Mouse (Mus musculus) E14TG2a.4 (cell line): ENCODE measurements around the gene Mrpl34.
A peak's percentile ranks its signal among the peaks of the same experiment; 100 is the strongest.

ENCODE experiments used
- CTCF ChIP-seq: conservative IDR thresholded peaks from 2 replicates; pipeline ENCODE4 v1.5.1; 2014; ENCODE audit warnings: low read length
- NANOG ChIP-seq: IDR thresholded peaks from 2 replicates; pipeline ENCODE4 v1.6.1; 2014; ENCODE audit warnings: borderline replicate concordance, low read length, mixed read lengths
- POU5F1 ChIP-seq: IDR thresholded peaks from 2 replicates; pipeline ENCODE4 v1.6.1; 2014; ENCODE audit warnings: low read length, borderline replicate concordance

DNA sequence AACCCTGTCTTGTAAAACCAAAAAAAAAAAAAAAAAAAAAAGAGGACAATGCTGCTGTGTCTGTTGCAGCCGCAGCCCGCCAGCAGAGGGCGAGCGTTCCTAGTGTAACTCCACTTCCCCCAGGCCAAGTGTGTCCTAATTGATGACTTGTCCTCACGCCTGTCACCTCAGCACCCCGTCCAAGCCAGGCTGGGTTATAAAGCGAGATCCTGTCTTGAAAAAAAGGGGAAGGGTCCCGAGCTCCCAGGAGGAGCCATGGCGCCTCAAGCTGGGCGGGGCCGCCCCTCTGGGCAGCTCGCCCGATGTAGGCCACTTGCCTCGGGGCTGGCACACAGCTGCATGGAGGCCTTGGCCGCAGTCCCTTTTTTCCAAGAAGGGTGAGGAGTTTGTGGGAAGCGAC is 30.3 kb downstream of the Mrpl34 start:
- TF ChIP-seq CTCF (peak; percentile 52), NANOG (no peak), POU5F1 (no peak)
